Mouse (Mus musculus) gastrocnemius, postnatal 4 days (tissue): Measurements from ENCODE around the gene Usp45. TPM values are rescaled to one million over a fixed set of nuclear protein-coding genes. Genes with fewer than 3 reads are reported as not detected.

Source experiments
- DNase-seq, 2 experiments: peaks; one replicate each; pipeline ENCODE4 v3.0.0; 2021 to 2022; ENCODE audit warnings: low spot score in 2 of 2, mixed read lengths in 2 of 2
- total RNA-seq, 2 experiments: library from RNA; stranded (reverse); gene quantifications; 2 replicates each; pipeline ENCODE4 v1.2.3; 2021

The Usp45 gene
- total RNA-seq, 2 experiments from 2014 or later: 14.1 to 18.6 TPM

- no peak for DNase-seq
These were observed 21.9 kb downstream of the Usp45 start for GRCm38 (mm10) chr4:21788903-21789302.

DNA sequence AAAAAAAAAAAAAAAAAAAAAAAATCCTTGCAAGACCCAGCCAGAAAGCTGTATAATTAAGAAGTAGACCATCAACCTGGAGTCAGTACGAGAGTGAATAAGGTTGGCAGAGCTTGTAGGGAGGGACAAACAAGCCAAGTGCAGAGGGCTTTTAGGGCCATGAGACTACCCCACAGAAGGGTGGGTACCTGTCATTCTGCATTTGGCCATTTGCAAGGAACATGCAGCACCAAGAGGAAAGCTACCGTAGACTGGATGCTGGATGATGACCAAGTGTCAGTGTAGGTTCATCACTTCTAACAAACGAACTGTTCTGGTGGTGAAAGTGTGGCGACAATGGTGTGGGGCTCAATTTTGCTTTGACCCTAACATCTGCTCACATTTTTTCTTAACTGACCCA, 22.9 kb downstream of the Usp45 start:
- DNase-seq: no peak

GRCm38 (mm10) chr4:21793631-21794030, 26.7 kb downstream of the Usp45 start:
- DNase-seq: no peak

DNA sequence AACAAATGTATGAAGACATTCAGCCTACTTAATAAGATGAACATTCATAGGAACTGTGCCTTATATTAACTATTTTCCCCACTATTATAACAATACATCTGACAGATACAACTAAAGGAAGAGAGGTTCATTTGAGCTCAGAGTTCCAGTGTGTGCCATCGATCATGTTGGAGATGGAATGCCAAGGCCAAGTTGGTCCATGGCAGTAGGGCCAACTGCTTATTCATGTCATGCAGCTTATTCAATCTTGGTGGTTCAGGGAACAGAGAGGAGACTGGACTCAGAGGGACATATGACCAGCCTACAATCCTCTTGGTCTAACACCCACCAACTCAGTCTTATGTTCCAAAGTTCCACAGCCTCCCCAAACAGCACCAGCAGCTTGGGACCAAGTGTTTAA, 34.1 kb downstream of the Usp45 start:
- no peak for DNase-seq

- no peak for DNase-seq
These were observed 34.7 kb downstream of the Usp45 start for GRCm38 (mm10) chr4:21801620-21802019.

DNA sequence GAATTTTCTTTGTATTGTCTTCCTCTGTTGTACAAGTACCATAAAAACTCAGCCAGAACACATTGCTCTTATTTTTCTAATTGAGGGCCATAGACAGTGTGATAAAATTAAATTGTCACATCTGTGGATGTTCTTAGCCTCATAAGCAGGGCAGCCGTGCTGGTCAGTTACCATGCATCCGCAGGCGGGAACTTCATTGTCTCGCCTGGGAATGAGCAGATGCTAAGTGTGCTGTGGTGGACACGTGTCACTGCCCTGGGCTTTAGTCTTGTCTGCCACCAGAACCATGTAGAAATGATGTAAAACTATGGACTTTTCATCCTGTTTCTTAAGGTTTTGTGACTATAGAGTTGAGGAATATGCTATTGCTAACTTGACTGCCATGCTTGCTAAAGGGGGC, 40.2 kb downstream of the Usp45 start:
- DNase-seq: no peak

- DNase-seq: no peak
These were observed 43.7 kb downstream of the Usp45 start for GRCm38 (mm10) chr4:21810608-21811007.

DNA sequence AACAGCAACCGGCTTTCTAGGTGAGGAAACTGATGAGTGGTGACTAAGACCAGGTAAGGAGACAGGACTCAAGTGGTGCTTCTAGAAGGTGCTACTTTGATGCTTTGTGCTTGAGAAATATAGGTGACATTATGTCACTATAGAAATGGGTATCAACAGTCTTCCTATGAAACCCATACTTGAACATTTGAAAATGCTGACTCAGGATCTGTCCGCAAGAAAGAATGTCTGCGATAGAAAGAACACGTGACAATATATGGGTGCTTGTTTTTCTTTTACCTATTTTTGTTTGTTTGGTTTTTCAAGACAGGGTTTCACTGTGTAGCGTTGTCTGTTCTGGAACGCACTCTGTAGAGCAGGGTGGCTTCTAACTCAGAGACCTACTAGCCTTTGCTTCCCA, 45.7 kb downstream of the Usp45 start:
- DNase-seq: no peak

DNA sequence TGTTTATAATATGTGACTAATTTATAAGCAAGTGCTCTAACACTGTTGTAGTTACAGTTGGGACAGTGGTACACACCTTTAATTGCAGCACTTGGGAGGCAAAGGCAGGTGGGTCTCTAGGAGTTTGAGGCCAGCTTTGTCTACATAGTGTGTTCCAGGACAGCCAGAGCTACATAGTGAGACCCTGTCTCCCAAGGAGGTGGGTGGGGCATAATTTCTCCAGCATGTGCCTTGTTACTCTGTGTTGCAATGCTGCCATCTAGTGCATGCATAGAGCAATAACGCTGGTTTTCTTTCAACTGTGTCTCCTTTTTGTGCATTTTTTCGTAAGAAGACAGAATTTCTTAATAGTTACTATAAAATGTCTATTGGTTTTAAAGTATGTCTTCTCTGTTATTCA, 47.1 kb downstream of the Usp45 start:
- DNase-seq: peak in 1 of 2 experiments; percentile 10

GRCm38 (mm10) chr4:21826616-21827015, 59.7 kb downstream of the Usp45 start:
- DNase-seq: no peak

DNA sequence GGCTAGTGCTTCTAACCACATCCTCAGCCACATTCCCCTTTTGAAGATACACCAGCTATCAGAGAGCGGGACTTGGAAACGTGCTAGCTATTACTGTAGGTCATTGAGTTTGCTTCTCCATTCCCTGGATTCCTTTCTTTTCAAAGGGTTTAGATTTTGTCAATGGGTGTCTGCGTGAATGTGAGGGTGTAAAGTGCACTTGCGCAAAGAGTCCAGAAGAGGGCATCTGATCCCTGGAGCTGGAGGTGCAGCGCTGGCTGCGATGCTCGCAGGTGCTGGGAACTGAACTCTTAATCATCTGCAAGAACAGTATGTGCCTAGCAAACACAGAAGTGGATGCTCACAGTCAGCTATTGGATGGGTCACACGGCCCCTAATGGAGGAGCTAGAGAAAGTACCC, 65.9 kb downstream of the Usp45 start:
- no peak for DNase-seq

DNA sequence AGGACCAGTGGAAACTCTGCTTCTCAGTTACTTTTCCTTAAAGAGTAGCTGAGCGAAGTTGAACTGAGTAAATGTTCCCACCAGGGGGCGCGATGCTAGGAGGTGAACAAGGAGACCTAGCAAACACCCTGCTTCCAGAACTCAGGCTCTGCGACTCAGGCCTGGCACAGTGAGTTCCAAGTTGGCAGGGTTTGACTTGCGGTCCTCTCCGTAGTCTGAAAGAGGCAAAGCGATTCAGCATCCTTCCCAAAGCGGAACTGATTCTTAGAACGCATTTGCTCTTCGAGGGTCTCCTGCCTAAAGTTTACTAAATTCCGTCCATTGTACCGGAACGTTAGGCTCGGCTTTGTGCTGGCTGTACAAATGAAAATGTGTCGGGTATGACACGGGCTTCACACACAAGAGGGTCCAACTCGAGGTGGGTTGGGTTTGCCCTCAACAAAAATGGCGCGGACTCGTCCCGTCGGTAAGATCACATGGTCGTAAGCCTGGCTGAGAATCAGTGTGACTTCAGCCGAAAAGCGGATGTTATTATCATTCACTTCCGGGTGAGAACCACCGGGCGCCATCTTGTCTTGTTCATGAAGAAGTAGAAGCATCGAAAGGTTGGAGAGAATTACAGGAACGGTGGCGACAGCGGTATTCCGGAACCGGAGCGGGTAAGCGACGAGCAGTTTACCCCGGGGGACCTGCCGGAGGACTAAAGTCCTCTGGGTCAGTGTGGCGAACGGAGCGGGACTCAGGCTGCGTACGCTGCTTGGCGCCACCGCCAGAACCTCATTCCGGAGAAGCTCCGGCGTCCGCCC, 80.7 kb downstream of the Usp45 start, which contains the start of gene Pnisr:
TSS of gene Pnisr (plus strand) at position 103 of the 806 bp plus-strand sequence.
- peak; percentile 82 to 96 for DNase-seq

DNA sequence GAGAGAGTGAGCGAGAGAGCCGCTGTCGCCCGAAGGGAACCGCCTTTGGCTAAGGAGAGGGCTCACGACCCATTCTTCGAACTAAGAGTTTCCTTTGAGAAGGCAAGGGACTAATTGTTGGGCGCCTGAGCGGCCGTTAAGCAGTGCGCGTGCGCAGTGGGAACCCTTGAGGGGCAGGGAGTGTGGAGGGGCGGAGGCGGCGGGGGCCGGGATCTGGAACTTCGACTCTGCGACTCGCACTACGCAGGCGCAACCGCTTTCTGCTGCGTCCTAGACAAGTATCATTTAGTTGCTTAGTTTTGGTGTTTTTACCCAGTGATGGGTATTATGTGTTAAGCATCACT, 81.3 kb downstream of the Usp45 start:
- peak; percentile 85 to 92 for DNase-seq

- no peak for DNase-seq
These were observed 90.5 kb downstream of the Usp45 start for GRCm38 (mm10) chr4:21857481-21857880.

DNA sequence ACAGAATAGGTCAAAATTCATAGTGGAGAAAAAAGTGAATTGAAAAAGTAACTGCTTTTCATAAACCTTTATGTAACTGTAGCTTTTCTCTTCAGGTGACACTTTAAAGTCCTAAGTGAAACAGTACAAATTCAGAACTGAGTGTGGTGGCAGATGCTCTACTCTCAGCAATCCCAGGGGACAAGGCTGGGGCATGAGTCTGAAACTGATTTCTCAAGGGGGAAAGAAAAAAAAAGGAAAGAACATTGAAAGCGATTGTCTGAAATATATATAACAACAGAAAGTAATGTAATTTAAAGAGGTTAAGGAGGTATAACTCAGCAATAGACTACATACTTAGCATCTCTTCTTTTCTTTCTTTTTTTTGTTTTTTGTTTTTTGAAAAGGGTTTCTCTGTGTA, 98.3 kb downstream of the Usp45 start:
- no peak for DNase-seq

DNA sequence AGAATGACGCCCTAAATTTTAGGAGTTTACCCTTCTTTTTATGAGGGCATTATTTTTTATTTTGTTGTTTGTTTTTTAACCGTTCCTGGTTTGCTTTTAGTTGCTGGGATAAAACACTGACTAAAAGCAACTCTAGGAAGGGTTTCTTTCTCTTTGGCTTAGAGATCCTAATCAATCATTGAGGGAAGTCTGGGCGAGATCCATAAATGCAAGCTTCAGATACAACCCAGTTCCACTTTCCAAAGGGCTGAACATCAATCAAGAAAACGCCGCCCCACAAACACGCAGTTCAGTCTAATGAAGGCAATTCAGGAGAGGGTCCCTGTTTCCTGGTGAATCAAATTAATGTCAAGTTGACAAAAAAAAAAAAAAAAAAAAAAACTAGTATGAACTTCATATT, 111.8 kb downstream of the Usp45 start:
- DNase-seq: no peak

- peak; percentile 52 to 76 for DNase-seq
These were observed 112.7 kb downstream of the Usp45 start, which contains the start of gene Coq3 for GRCm38 (mm10) chr4:21879565-21880220. Gene Coq3, plus strand, starts transcription at chr4:21879673.

- DNase-seq: no peak
These were observed 115.8 kb downstream of the Usp45 start for GRCm38 (mm10) chr4:21882806-21883205.

DNA sequence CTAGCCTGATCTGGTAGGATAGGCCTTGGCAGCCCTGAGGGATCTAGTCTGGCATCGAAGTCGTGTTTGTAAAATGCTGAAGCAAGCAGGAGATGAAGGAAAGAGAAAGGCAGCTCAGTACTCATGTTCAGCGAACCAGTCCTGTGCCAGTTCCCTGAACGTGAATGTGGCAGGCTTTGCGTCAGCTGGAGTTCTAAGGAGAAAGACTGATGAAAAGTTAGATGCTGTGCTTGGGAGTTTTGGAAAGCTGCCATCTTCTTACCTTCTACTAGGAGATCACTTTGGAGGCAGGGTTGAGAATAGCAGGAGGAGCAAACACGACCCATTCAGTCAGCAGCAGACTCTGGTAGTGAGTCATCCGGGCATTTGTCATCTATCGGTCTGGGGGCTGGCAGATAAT, 118.9 kb downstream of the Usp45 start:
- DNase-seq: no peak
